Mouse (Mus musculus): ENCODE results near the gene Il31. TPM values are rescaled to one million over a fixed set of nuclear protein-coding genes. Genes with fewer than 3 reads are reported as not detected.
A peak's percentile ranks its signal among the peaks of the same experiment; 100 is the strongest.

Gene Il31
- total and polyA plus RNA-seq, 3 experiments = not detected

- Histone ChIP-seq H3K9ac (ENCODE audit: low read depth, low read length) (no peak overlapping the region), H3K4me3 (no peak overlapping the region), H3K36me3 (ENCODE audit: control insufficient read depth, insufficient read depth, low read length) (no peaks in the 10 kb centered on the region), H3K27me3 (ENCODE audit: control insufficient read depth, insufficient read depth, low read length) (no peaks in the 10 kb centered on the region), H3K79me2 (replicated peaks; ENCODE audit: control insufficient read depth, insufficient read depth, low read length) (no peaks in the 10 kb centered on the region), H3K4me1 (ENCODE audit: control insufficient read depth, insufficient read depth, low read length) (peaks cover 1% of the 10 kb centered on the region; the same call in 1 of the 2 replicates), H3K27ac (no peak overlapping the region)
- DNase-seq = no peak
- 41% methylated on average over 5 of the region's 5 CpGs for WGBS
- TF ChIP-seq CTCF (IDR thresholded peaks at IDR 0.05) = no peak
- TF ChIP-seq POLR2A (IDR thresholded peaks at IDR 0.05; ENCODE audit: insufficient read depth, low read depth, low read length) = no peak
- TF ChIP-seq EP300 (IDR thresholded peaks at IDR 0.05; ENCODE audit: insufficient read depth, low read depth, low read length) = no peak
- intact Hi-C loops (cut with DNase I) = no loop called here
Observed at GRCm38 (mm10) chr5:123461420-123461819, 27.9 kb downstream of the Il31 start.

- intact Hi-C loops (cut with DNase I) = no loop called here
- Histone ChIP-seq H3K27me3 (ENCODE audit: control insufficient read depth, insufficient read depth, low read length) (no peaks in the 10 kb centered on the region), H3K4me1 (ENCODE audit: control insufficient read depth, insufficient read depth, low read length) (no peaks in the 10 kb centered on the region), H3K27ac (no peak overlapping the region), H3K4me3 (no peak overlapping the region), H3K9ac (ENCODE audit: low read depth, low read length) (no peak overlapping the region), H3K79me2 (replicated peaks; ENCODE audit: control insufficient read depth, insufficient read depth, low read length) (no peaks in the 10 kb centered on the region), H3K36me3 (ENCODE audit: control insufficient read depth, insufficient read depth, low read length) (no peaks in the 10 kb centered on the region)
- no peak for DNase-seq
- WGBS = 90% methylated on average over 7 of the region's 7 CpGs
- TF ChIP-seq POLR2A (IDR thresholded peaks at IDR 0.05; ENCODE audit: insufficient read depth, low read depth, low read length) = no peak
- no peak for TF ChIP-seq EP300 (IDR thresholded peaks at IDR 0.05; ENCODE audit: insufficient read depth, low read depth, low read length)
- no peak for TF ChIP-seq CTCF (IDR thresholded peaks at IDR 0.05)
Observed at GRCm38 (mm10) chr5:123451886-123452285, 37.4 kb downstream of the Il31 start.

- WGBS = 86% methylated on average over 5 of the region's 5 CpGs
- no peaks in the 10 kb centered on the region for H3K27me3 ChIP-seq (ENCODE audit: control insufficient read depth, insufficient read depth, low read length)
- no peak overlapping the region for H3K27ac ChIP-seq
- H3K4me1 ChIP-seq (ENCODE audit: control insufficient read depth, insufficient read depth, low read length) = peaks cover 2% of the 10 kb centered on the region; the same call in 1 of the 2 replicates
- no peaks in the 10 kb centered on the region for H3K36me3 ChIP-seq (ENCODE audit: control insufficient read depth, insufficient read depth, low read length)
- DNase-seq = no peak
- intact Hi-C loops (cut with DNase I) = loop anchor here (1.0 to 5.0 kb wide), 3 partner anchors 54 to 162 kb away; no protein-coding TSS in a partner anchor
- no peaks in the 10 kb centered on the region for H3K79me2 ChIP-seq (replicated peaks; ENCODE audit: control insufficient read depth, insufficient read depth, low read length)
- TF ChIP-seq CTCF (IDR thresholded peaks at IDR 0.05) = no peak
- TF ChIP-seq EP300 (IDR thresholded peaks at IDR 0.05; ENCODE audit: insufficient read depth, low read depth, low read length) = no peak
- no peak for TF ChIP-seq POLR2A (IDR thresholded peaks at IDR 0.05; ENCODE audit: insufficient read depth, low read depth, low read length)
- H3K9ac ChIP-seq (ENCODE audit: low read depth, low read length) = no peak overlapping the region
- no peak overlapping the region for H3K4me3 ChIP-seq
Observed at GRCm38 (mm10) chr5:123444849-123445334, 44.4 kb downstream of the Il31 start.

- Histone ChIP-seq H3K4me1 (ENCODE audit: control insufficient read depth, insufficient read depth, low read length) (peaks cover 2% of the 10 kb centered on the region; the same call in 1 of the 2 replicates), H3K4me3 (no peak overlapping the region), H3K27me3 (ENCODE audit: control insufficient read depth, insufficient read depth, low read length) (no peaks in the 10 kb centered on the region), H3K9ac (ENCODE audit: low read depth, low read length) (no peak overlapping the region), H3K27ac (no peak overlapping the region), H3K36me3 (ENCODE audit: control insufficient read depth, insufficient read depth, low read length) (no peaks in the 10 kb centered on the region), H3K79me2 (replicated peaks; ENCODE audit: control insufficient read depth, insufficient read depth, low read length) (no peaks in the 10 kb centered on the region)
- WGBS = 37% methylated on average over 4 of the region's 4 CpGs
- TF ChIP-seq EP300 (IDR thresholded peaks at IDR 0.05; ENCODE audit: insufficient read depth, low read depth, low read length) = peak; percentile 86
- TF ChIP-seq POLR2A (IDR thresholded peaks at IDR 0.05; ENCODE audit: insufficient read depth, low read depth, low read length) = no peak
- no peak; the same call in 1 of the 2 replicates for TF ChIP-seq CTCF (IDR thresholded peaks at IDR 0.05)
- intact Hi-C loops (cut with DNase I) = loop anchor here (1.0 to 2.0 kb wide), 2 partner anchors 55 to 79 kb away; no protein-coding TSS in a partner anchor
- DNase-seq = peak; percentile 73 to 76
Observed at GRCm38 (mm10) chr5:123444069-123444468, 45.2 kb downstream of the Il31 start.

GRCm38 (mm10) chr5:123442283-123442682 is 47.0 kb downstream of the Il31 start:
- Histone ChIP-seq H3K36me3 (ENCODE audit: control insufficient read depth, insufficient read depth, low read length) (no peaks in the 10 kb centered on the region; the same call in 1 of the 2 replicates), H3K9ac (ENCODE audit: low read depth, low read length) (no peak overlapping the region), H3K4me1 (ENCODE audit: control insufficient read depth, insufficient read depth, low read length) (peaks cover 5% of the 10 kb centered on the region), H3K27ac (no peak overlapping the region), H3K79me2 (replicated peaks; ENCODE audit: control insufficient read depth, insufficient read depth, low read length) (peaks cover 2% of the 10 kb centered on the region; the same call in 1 of the 2 replicates), H3K4me3 (no peak overlapping the region), H3K27me3 (ENCODE audit: control insufficient read depth, insufficient read depth, low read length) (no peaks in the 10 kb centered on the region)
- intact Hi-C loops (cut with DNase I) = no loop called here
- DNase-seq = no peak
- whole genome bisulfite sequencing = 88% methylated on average over 3 of the region's 3 CpGs
- no peak for TF ChIP-seq CTCF (IDR thresholded peaks at IDR 0.05)
- TF ChIP-seq EP300 (IDR thresholded peaks at IDR 0.05; ENCODE audit: insufficient read depth, low read depth, low read length) = no peak
- TF ChIP-seq POLR2A (IDR thresholded peaks at IDR 0.05; ENCODE audit: insufficient read depth, low read depth, low read length) = no peak

GRCm38 (mm10) chr5:123440664-123441063 is 48.6 kb downstream of the Il31 start:
- Histone ChIP-seq H3K4me3 (no peak overlapping the region), H3K27ac (no peak overlapping the region), H3K27me3 (ENCODE audit: control insufficient read depth, insufficient read depth, low read length) (no peaks in the 10 kb centered on the region), H3K79me2 (replicated peaks; ENCODE audit: control insufficient read depth, insufficient read depth, low read length) (peaks cover 2% of the 10 kb centered on the region; the same call in 1 of the 2 replicates), H3K36me3 (ENCODE audit: control insufficient read depth, insufficient read depth, low read length) (no peaks in the 10 kb centered on the region; the same call in none of the 2 replicates), H3K9ac (ENCODE audit: low read depth, low read length) (no peak overlapping the region), H3K4me1 (ENCODE audit: control insufficient read depth, insufficient read depth, low read length) (peaks cover 12% of the 10 kb centered on the region)
- no peak for DNase-seq
- TF ChIP-seq EP300 (IDR thresholded peaks at IDR 0.05; ENCODE audit: insufficient read depth, low read depth, low read length) (no peak), CTCF (IDR thresholded peaks at IDR 0.05) (peak; percentile 29)
- WGBS = 71% methylated on average over 4 of the region's 4 CpGs
- intact Hi-C loops (cut with DNase I) = no loop called here
